15 mouse cellular contexts compared by ENCODE assay signal in the genomic region with DNA sequence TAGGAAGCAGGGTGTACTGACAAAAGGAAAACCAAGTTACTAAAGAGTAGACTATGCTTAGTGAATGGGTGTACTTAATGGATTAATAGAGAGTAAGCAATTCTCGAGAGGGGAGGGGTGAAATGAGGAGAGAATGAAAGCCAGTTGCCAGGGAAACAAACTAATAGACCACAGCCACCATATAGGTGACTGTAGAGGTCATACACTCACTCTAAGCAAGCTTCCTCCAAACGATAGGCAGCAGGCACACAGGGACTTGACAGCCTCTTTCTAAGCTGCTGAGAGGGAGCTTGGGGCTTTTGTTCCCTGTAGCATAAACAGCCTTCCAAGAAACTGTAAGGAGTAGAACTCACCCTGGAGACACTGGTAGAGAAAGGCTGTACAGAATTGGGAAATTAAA.
A peak's percentile ranks its signal among the peaks of the same experiment; 100 is the strongest.
DNase-seq lines count a peak whose midpoint lies in the region; ATAC-seq and TF ChIP-seq lines count a peak whose summit lies in the region.
"Had no signal": no experiment of that assay in that cellular context is flagged by ENCODE, and none has a peak within 500 bp of the region (broad histone marks: within the 10 kb centered on the region; RNA-seq: fewer than 3 reads in every experiment).

No protein-coding gene starts in this region.

- no peak overlapping the region for H3K4me3 ChIP-seq in kidney, postnatal 0 days (replicated peaks; ENCODE audit: low read depth, low read length)
- H3K4me3 ChIP-seq in embryonic facial prominence, embryonic 14.5 days (ENCODE audit: low read depth, low read length), result no peak overlapping the region
- H3K4me3 ChIP-seq in hindbrain, embryonic 13.5 days, result no peak overlapping the region
- no peak overlapping the region for H3K4me3 ChIP-seq in neural tube, embryonic 12.5 days
- no peak overlapping the region for H3K4me3 ChIP-seq in thymus, adult 2 months (ENCODE audit: control insufficient read depth, insufficient read depth, low read length)
- H3K4me3 ChIP-seq: gastrocnemius, adult 2 months; heart, embryonic 10.5 days; lung, embryonic 15.5 days had no signal

- 0 out of 2 replicates have a peak overlapping the region, but pooled peaks have one; percentile 5 for H3K27ac ChIP-seq in kidney, postnatal 0 days
- H3K27ac ChIP-seq in embryonic facial prominence, embryonic 14.5 days (replicated peaks; ENCODE audit: low read depth, low read length), result no peak overlapping the region
- 0 out of 2 replicates have a peak overlapping the region, but pooled peaks have one; percentile 1 for H3K27ac ChIP-seq in hindbrain, embryonic 13.5 days
- H3K27ac ChIP-seq in neural tube, embryonic 12.5 days, result no peak overlapping the region
- no peak overlapping the region for H3K27ac ChIP-seq in thymus, adult 2 months (ENCODE audit: control insufficient read depth, insufficient read depth, low read length)
- H3K27ac ChIP-seq: gastrocnemius, adult 2 months; heart, embryonic 10.5 days; lung, embryonic 15.5 days had no signal

- no peak for TF ChIP-seq POLR2A in thymus, adult 2 months (IDR thresholded peaks at IDR 0.05; ENCODE audit: control insufficient read depth, extremely low read depth, insufficient read depth, low read length, poor library complexity)

- H3K4me1 ChIP-seq in kidney, postnatal 0 days (replicated peaks; ENCODE audit: insufficient read depth, low read length), result no peaks in the 10 kb centered on the region
- no peaks in the 10 kb centered on the region for H3K4me1 ChIP-seq in embryonic facial prominence, embryonic 14.5 days (ENCODE audit: control insufficient read depth, insufficient read depth, low read length)
- H3K4me1 ChIP-seq in hindbrain, embryonic 13.5 days (replicated peaks), result peaks cover 19% of the 10 kb centered on the region
- peaks cover 7% of the 10 kb centered on the region; the same call in 1 of the 2 replicates for H3K4me1 ChIP-seq in neural tube, embryonic 12.5 days
- H3K4me1 ChIP-seq in thymus, adult 2 months (replicated peaks; ENCODE audit: control insufficient read depth, insufficient read depth, low read length), result no peaks in the 10 kb centered on the region
- H3K4me1 ChIP-seq: heart, embryonic 10.5 days; lung, embryonic 15.5 days had no signal

- H3K36me3 ChIP-seq in kidney, postnatal 0 days (ENCODE audit: insufficient read depth, low read length), result no peaks in the 10 kb centered on the region
- no peaks in the 10 kb centered on the region for H3K36me3 ChIP-seq in embryonic facial prominence, embryonic 14.5 days (ENCODE audit: control insufficient read depth, insufficient read depth, low read length)
- H3K36me3 ChIP-seq in hindbrain, embryonic 13.5 days, result no peaks in the 10 kb centered on the region
- H3K36me3 ChIP-seq in neural tube, embryonic 12.5 days, result no peaks in the 10 kb centered on the region
- H3K36me3 ChIP-seq in thymus, adult 2 months (ENCODE audit: control insufficient read depth, insufficient read depth, low read length), result no peaks in the 10 kb centered on the region
- H3K36me3 ChIP-seq: G1E; heart, embryonic 10.5 days; lung, embryonic 15.5 days had no signal

- no peak overlapping the region for H3K9ac ChIP-seq in kidney, postnatal 0 days (ENCODE audit: low read depth, low read length)
- no peak overlapping the region for H3K9ac ChIP-seq in embryonic facial prominence, embryonic 14.5 days (ENCODE audit: low read depth, low read length)
- H3K9ac ChIP-seq in hindbrain, embryonic 13.5 days, result no peak overlapping the region
- H3K9ac ChIP-seq in neural tube, embryonic 12.5 days, result no peak overlapping the region
- H3K9ac ChIP-seq: lung, embryonic 15.5 days had no signal

- ATAC-seq in kidney, postnatal 0 days (replicated peaks; ENCODE audit: low FRiP score, low read depth), result no peak
- no peak for ATAC-seq in embryonic facial prominence, embryonic 14.5 days (ENCODE audit: low read depth)
- ATAC-seq in hindbrain, embryonic 13.5 days (ENCODE audit: low FRiP score), result peak; percentile 59
- ATAC-seq in neural tube, embryonic 12.5 days (ENCODE audit: low FRiP score, low read depth), result peak; percentile 29; the same call in 1 of the 2 replicates

- TF ChIP-seq CTCF in kidney, postnatal 0 days (IDR thresholded peaks at IDR 0.05; ENCODE audit: low read depth), result no peak
- TF ChIP-seq CTCF in thymus, adult 2 months (IDR thresholded peaks at IDR 0.05; ENCODE audit: borderline replicate concordance, control insufficient read depth, extremely low read depth, insufficient read depth, low read length, poor library complexity), result no peak

- no peak overlapping the region for H3K4me2 ChIP-seq in kidney, postnatal 0 days (ENCODE audit: low read length)
- no peak overlapping the region for H3K4me2 ChIP-seq in embryonic facial prominence, embryonic 14.5 days (ENCODE audit: low read depth, low read length)
- no peak overlapping the region for H3K4me2 ChIP-seq in hindbrain, embryonic 13.5 days
- H3K4me2 ChIP-seq in neural tube, embryonic 12.5 days (replicated peaks), result no peak overlapping the region
- H3K4me2 ChIP-seq: liver, embryonic 11.5 days; lung, embryonic 15.5 days had no signal

- 41% methylated on average over 2 of the region's 2 CpGs for WGBS in kidney, postnatal 0 days
- 23% methylated on average over 2 of the region's 2 CpGs for WGBS in embryonic facial prominence, embryonic 14.5 days
- 11% methylated on average over 2 of the region's 2 CpGs for WGBS in hindbrain, embryonic 13.5 days
- 22% methylated on average over 2 of the region's 2 CpGs for WGBS in neural tube, embryonic 12.5 days
- 76% methylated on average over 2 of the region's 2 CpGs for WGBS in thymus, adult 2 months

- no peaks in the 10 kb centered on the region for H3K27me3 ChIP-seq in kidney, postnatal 0 days (ENCODE audit: insufficient read depth, low read length)
- no peaks in the 10 kb centered on the region for H3K27me3 ChIP-seq in embryonic facial prominence, embryonic 14.5 days (replicated peaks; ENCODE audit: control insufficient read depth, insufficient read depth, low read length)
- H3K27me3 ChIP-seq in hindbrain, embryonic 13.5 days, result no peaks in the 10 kb centered on the region
- H3K27me3 ChIP-seq in neural tube, embryonic 12.5 days (replicated peaks), result no peaks in the 10 kb centered on the region
- H3K27me3 ChIP-seq in thymus, adult 2 months (ENCODE audit: control insufficient read depth, insufficient read depth, low read length), result no peaks in the 10 kb centered on the region
- H3K27me3 ChIP-seq: lung, embryonic 15.5 days had no signal

- no peak for DNase-seq in kidney, postnatal 0 days (ENCODE audit: low spot score)
- no peak for DNase-seq in kidney, postnatal 14 days
- peak; percentile 15 for DNase-seq in embryonic facial prominence, embryonic 14.5 days (ENCODE audit: low spot score)
- DNase-seq in thymus, postnatal 14 days, result no peak
- no peak for DNase-seq in kidney, postnatal 4 days
- DNase-seq in thymus, adult 2 months, result no peak
- DNase-seq: cerebellum, adult 11 months; gastrocnemius, adult 2 months; right cerebral cortex, adult 18-20 months had no signal

- no peaks in the 10 kb centered on the region for H3K9me3 ChIP-seq in kidney, postnatal 0 days (replicated peaks; ENCODE audit: low read length)
- no peaks in the 10 kb centered on the region for H3K9me3 ChIP-seq in embryonic facial prominence, embryonic 14.5 days (ENCODE audit: control insufficient read depth, low read length)
- no peaks in the 10 kb centered on the region for H3K9me3 ChIP-seq in hindbrain, embryonic 13.5 days
- no peaks in the 10 kb centered on the region for H3K9me3 ChIP-seq in neural tube, embryonic 12.5 days
- H3K9me3 ChIP-seq: G1E; heart, embryonic 10.5 days; lung, embryonic 15.5 days had no signal

Comparison
In these comparisons a context has a peak if more than half of its experiments do, and no peak if none do; other contexts are left out.
1. ATAC-seq: peak in hindbrain, embryonic 13.5 days (single experiment) and neural tube, embryonic 12.5 days (single experiment); none in kidney, postnatal 0 days (single experiment) and embryonic facial prominence, embryonic 14.5 days (single experiment).
2. H3K27ac ChIP-seq: peak in kidney, postnatal 0 days (single experiment) and hindbrain, embryonic 13.5 days (single experiment); none in embryonic facial prominence, embryonic 14.5 days (single experiment), neural tube, embryonic 12.5 days (single experiment) and thymus, adult 2 months (single experiment).